Mouse (Mus musculus): ENCODE measurements around the gene Cep19. TPM values are rescaled to one million over a fixed set of nuclear protein-coding genes. Genes with fewer than 3 reads are reported as not detected.
"Not testable (repeated sequence)": the region's sequence is repeated elsewhere in the genome, so short reads cannot be mapped to it uniquely, and the experiment has no call there.

The Cep19 gene
- 10 to 100 TPM; 11.7 to 12.6 TPM for total RNA-seq (2021)
- long read RNA-seq, experiment 1, transcript Cep19-202 (4 exons, 1,718 nt) = major isoform, 23 of 27 reads
- long read RNA-seq, experiment 1, partial matches to known transcripts = 0 of 27 reads
- long read RNA-seq, experiment 1, other reads (novel, unspliced or antisense) = 4 of 27 reads
- long read RNA-seq, experiment 2, transcript Cep19-202 (4 exons, 1,718 nt) = major isoform, 6 of 14 reads
- long read RNA-seq, experiment 2, partial matches to known transcripts = 0 of 14 reads
- long read RNA-seq, experiment 2, other reads (novel, unspliced or antisense) = 8 of 14 reads

DNA sequence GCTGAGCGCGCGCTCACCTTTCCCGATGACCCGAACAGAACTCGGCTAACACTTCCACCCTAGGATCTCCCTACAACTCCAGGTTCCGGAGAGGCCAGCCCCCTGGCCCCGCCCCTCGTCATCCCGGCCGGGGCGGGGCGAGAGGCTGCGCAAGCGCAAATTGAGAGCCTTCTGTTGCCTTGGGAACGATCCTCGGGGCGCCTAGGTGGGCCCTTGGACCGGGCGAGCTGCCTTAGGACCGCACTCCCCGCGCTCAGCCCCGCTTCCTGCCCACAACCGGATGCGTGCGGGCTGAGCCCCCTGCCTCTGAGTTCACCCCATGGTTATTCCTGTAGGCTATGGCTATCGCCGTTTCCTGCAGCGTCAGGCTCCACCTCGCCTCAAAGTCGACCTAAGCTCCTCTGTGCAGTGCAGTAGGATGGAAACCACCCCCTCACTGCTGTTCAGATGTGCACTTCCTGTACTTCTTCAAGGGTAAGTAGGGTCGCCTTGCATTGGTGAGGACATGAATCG is at the start of gene Cep19, which contains the start of gene Pigx:
Gene Cep19, plus strand, starts transcription at position 163 of the 513 bp plus-strand sequence.
Gene Pigx, minus strand, starts transcription at position 103 of the 513 bp plus-strand sequence.
- peak; percentile 92 to 95 for DNase-seq

DNA sequence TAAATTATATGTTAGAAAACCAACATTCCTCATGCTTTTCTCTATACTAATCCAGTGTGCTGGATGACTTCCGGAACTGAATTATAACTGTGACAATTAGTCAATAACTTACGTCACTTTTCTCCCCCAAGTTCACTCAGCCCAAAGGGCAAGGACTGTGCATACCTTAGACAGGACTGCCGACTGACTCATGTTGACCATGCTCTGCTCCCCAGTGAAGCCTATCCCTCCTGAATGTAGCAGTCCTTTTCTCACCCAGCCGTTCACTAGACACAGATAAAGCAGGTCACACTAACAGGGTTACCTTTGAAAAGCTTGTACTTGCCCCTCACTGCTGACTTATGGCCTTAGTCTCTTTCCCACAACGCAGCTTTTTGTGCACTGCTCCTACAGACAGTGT is 40.8 kb upstream of the Cep19 start:
- DNase-seq = peak in 1 of 2 experiments; percentile 34

DNA sequence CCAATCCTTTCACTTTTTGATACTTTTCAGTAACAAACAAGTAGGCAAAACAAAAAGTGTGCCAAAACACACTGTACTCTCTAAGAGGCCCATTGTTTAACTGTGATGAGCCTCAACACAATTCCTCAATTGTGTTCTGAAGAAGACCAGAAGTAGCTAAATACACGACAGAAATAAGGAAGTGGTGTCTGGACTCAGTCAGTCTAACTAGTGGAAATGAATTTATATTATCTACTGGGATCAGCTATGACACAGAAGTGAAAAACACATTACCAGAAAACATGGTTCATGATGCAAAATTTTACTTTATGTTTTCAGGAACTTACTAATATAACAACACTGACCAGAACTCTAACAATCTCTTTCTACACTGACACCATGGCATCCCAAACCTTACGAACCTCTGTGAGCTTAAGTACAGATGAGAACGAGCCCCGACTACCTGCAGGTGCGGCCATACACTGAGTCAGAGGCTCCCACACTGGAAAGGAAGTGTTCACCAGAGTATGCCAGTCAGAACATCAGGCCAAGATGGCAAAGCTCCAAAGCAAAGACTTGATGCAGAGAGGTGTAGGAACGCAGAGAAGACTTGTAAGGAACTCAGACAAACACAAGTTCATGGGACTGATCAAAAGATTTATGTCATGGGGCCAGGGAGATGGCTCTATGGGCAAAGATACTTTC is 39.6 kb upstream of the Cep19 start:
- no peak for DNase-seq

- no peak for DNase-seq
Measured at GRCm38 (mm10) chr16:32062226-32062625, 37.4 kb upstream of the Cep19 start.

- DNase-seq = no peak
Measured at GRCm38 (mm10) chr16:32063900-32064299, 35.7 kb upstream of the Cep19 start.

GRCm38 (mm10) chr16:32066899-32067298 is 32.7 kb upstream of the Cep19 start:
- no peak for DNase-seq

- DNase-seq = peak in 1 of 2 experiments; percentile 22
Measured at GRCm38 (mm10) chr16:32068389-32069300, 31.0 kb upstream of the Cep19 start.

GRCm38 (mm10) chr16:32070070-32070469 is 29.5 kb upstream of the Cep19 start:
- DNase-seq = not testable (repeated sequence)

DNA sequence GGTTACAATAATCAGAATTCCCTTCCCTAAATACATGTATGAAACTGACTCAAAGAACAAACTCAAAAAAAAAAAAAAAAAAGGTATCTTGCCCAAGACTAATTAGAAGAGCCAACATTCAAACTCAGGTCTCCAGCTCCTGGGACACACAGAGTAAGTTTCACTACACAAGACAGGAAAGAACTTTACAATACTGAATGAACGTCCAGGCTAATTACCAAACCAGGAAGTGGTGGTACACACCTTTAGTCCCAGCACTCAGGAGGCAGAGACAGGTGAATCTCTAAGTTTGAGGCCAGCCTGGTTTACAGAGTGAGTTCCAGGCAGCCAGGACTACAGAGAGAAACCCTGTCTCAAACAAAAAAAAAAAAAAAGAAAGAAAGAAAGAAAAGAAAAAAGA is 23.8 kb upstream of the Cep19 start:
- no peak for DNase-seq

GRCm38 (mm10) chr16:32076406-32076805 is 23.2 kb upstream of the Cep19 start:
- DNase-seq = no peak

DNA sequence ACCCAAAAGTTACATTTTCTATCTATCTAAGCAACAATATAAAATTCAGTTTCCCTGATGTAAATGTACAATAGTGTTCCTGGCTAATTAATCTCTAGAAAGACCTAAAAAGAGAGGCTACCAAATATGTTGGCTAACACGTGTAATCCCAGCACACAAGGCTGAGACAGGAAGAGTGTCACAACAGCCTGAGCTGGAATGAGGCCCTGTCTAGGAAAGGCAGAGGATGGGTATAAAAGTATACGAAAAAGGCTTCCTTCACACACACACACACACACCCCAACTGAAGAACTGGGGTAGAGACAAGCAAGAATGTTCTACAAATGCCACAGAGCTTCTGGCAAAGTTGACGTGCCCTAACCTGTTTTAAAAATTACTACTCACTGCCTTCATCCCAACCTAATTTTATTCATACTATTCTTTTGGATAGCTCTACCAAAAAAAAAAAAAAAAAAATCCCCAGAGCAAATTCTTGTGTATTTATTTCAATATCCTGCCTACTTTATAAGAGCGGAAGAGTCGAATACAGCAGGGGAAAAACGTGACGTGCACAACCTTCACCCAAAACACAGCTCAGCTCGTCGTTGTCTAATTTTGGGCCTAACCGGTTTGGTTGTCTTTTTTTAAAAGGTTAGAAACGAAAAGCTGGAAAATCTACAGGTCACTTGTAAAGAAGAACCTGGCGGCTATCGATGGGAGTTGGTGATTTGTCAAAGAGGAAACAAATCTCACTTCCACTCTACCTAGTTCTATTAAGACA is 21.8 kb upstream of the Cep19 start:
- no peak for DNase-seq

- no peak for DNase-seq
Measured at GRCm38 (mm10) chr16:32078408-32078990, 21.1 kb upstream of the Cep19 start.

DNA sequence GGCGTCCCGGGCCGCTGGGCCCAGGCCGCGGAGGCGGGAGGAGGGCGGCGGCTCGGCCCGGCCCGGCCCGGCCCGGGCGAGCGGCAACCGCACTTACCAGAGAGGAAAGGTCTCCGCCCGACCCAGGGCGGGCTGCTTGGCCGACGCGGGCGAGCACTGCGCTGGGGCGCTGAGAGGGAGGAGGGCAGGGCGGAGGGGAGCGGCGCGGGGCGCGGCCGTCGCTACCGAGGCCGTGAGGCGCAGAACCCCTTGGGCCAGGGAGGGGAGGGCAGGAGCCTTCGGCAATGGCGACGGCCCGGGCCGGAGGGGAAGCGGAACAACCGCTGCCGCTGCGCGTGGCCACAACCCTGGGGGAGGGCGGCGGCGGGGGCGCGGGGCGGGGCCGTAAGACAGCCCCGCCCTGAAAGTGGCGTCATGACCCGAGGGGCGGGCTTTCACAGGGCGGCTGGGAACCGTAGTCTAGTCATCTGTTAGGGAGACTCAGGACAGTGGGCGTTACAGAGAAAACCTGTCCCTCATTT is 20.5 kb upstream of the Cep19 start, which contains the start of gene Pak2:
Gene Pak2, minus strand, starts transcription at position 352 of the 521 bp plus-strand sequence.
- peak; percentile 93 for DNase-seq

DNA sequence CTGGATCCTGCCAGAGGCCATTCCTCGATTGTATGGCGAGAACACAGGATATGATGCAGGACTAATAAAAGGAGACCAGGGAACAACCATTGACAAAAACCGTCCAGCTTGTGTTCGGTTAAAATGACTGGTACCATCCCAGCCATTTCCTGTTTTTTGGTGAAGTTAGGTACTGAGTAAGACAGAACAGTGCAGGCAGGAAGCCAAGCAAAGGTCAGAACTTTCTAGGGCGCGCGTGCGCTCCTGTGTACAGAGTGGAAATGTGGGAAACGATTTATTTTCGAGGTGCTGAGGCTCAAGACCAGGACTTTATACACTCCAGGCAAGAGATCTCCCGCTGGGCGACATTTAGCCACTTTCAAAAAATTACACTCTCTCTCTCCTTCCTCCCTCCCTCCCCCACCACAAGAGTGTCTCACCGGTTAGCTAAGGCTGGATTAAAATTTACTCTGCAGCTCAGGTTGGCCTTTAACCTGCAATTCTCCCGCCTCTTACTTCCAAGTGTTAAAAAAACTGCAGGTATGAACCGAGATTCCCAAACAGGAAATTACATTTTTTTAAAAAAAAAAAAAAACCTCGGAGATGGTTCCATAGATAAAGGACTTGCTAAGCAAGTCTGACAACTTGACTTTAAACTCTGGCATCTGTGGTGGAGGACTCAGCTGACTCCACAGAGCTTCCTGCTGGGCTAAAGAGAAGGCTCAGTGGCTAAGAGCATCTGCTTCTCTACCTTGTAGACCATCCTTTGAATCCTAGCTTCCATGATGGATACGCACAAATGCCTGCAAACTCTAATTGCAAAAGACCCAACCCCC is 11.8 kb upstream of the Cep19 start:
- peak; percentile 27 to 53 for DNase-seq

GRCm38 (mm10) chr16:32091466-32091865 is 8.1 kb upstream of the Cep19 start:
- no peak for DNase-seq

GRCm38 (mm10) chr16:32097757-32098156 is 1.8 kb upstream of the Cep19 start:
- not testable (repeated sequence) for DNase-seq

DNA sequence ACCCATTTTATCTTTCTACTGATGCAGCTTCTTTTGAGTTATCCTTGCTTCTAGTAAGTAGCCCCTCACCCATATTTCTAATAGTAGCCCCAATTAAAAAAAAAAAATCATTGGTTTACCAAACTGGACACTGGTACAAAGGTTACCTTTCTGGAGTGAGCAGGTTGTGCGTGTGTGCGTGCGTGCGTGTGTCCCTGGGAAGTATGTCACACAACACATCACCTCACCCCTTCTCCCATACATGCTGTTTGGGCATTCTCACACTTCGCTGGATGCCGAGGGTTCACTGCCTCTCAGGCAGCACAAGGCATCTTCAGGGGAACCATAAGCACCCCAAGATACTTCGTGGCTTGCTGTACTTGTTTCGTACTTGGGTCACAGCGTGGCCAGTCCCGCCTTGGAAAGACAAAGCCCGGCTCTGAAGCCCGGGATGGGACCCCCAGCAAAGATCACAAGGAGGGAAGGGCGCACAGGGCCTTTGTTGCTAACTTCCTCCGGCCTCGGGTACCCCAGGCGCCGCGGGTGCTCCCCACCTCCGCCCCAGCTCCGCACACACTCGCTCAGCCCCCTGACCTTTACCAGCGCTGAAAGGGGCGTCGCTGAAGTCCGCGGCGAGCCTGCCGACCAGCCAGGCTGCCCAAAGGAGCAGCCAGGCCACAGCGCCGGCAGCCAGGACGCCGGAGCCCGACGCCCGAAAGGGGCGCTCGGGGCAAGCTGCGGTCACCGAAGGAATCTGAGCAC is 533 bp upstream of the Cep19 start:
- DNase-seq = peak in 1 of 2 experiments; percentile 72

DNA sequence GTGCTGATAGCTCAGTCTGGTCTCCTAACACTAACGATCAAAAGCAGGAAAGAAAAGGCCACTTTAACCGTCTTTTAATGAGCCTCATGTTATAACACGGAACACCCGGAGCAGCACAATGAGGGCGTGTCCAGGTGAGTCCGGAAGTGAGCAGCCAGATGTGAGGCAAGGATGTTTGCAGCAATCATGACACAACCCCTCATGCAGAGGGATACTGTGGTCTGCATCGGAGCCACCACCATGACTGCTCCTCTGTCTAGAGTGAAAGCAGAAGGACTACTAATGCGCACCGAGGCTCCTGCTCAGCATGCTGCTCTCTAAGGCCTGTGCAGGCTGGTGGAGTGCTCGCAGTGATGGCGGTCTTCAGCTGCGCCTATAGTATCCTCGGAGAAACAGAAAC is 2.7 kb downstream of the Cep19 start:
- DNase-seq = no peak

- DNase-seq = no peak
Measured at GRCm38 (mm10) chr16:32105698-32106097, 6.1 kb downstream of the Cep19 start.

All from adrenal gland, postnatal 36 days (tissue).